Mouse (Mus musculus) liver, postnatal 0 days (tissue): ENCODE data around the gene Wdr95. TPM values are rescaled to one million over a fixed set of nuclear protein-coding genes. Genes with fewer than 3 reads are reported as not detected.

Source experiments
- ATAC-seq: fragments of 200-750 bp; cut with Nextera tagmentation; 2 replicates; pipeline ENCODE4 v1.8.0; 2017; ENCODE audit warnings: mild to moderate bottlenecking, moderate library complexity
- DNase-seq: peaks from one replicate; pipeline ENCODE4 v3.0.0-alpha.2; 2016
- H3K27ac ChIP-seq: fragments of 300-500 bp; sonication (generic); 2 replicates; pipeline ENCODE4 v1.5.1; 2014; ENCODE audit warnings: antibody characterized with exemption, moderate library complexity, mild to moderate bottlenecking, low read depth
- H3K27me3 ChIP-seq: fragments of 300-500 bp; sonication (generic); 2 replicates; pipeline ENCODE4 v1.6.1; 2014; ENCODE audit warnings: low read length, control low read depth, mixed read lengths; ENCODE audit not compliant: insufficient read depth
- H3K36me3 ChIP-seq: fragments of 300-500 bp; sonication (generic); replicated peaks from 2 replicates; pipeline ENCODE4 v1.6.1; 2014; ENCODE audit warnings: mild to moderate bottlenecking, control low read depth, low read length, moderate library complexity, mixed read lengths; ENCODE audit not compliant: insufficient read depth
- H3K4me1 ChIP-seq: fragments of 300-500 bp; sonication (generic); 2 replicates; pipeline ENCODE4 v1.6.1; 2014; ENCODE audit warnings: antibody characterized with exemption, mild to moderate bottlenecking, control low read depth; ENCODE audit not compliant: insufficient read depth
- H3K4me2 ChIP-seq: fragments of 300-500 bp; sonication (generic); 2 replicates; pipeline ENCODE4 v1.6.1; 2014; ENCODE audit warnings: low read depth, mild to moderate bottlenecking, low read length, moderate library complexity, mixed read lengths
- H3K4me3 ChIP-seq: fragments of 300-500 bp; sonication (generic); 2 replicates; pipeline ENCODE4 v1.5.1; 2014; ENCODE audit warnings: low read depth, low read length
- H3K9ac ChIP-seq: fragments of 300-500 bp; sonication (generic); replicated peaks from 2 replicates; pipeline ENCODE4 v1.6.1; 2014; ENCODE audit warnings: mild to moderate bottlenecking, moderate library complexity
- H3K9me3 ChIP-seq: fragments of 300-500 bp; sonication (generic); 2 replicates; pipeline ENCODE4 v1.6.1; 2016; ENCODE audit warnings: mild to moderate bottlenecking, control low read depth, low read length, mixed read lengths
- CTCF ChIP-seq: sonication (generic); IDR thresholded peaks from 2 replicates; pipeline ENCODE4 v1.5.1; 2016; ENCODE audit warnings: antibody characterized with exemption, low read depth
- EP300 ChIP-seq: IDR thresholded peaks from 2 replicates; pipeline ENCODE4 v1.6.1; 2016; ENCODE audit warnings: antibody characterized with exemption, low read depth, mild to moderate bottlenecking
- WGBS: fragments of 180-500 bp; shearing (Covaris S2); extraction: QIAGEN DNeasy Blood & Tissue Kit; methylation state at CpG from one replicate; pipeline ENCODE4 v1.1.7; 2014; ENCODE audit not compliant: insufficient replicate concordance; 5-methylcytosine and 5-hydroxymethylcytosine counted together
- polyA plus RNA-seq: library from polyadenylated mRNA; unstranded; fragments of >200 nt; fragmentation: Nextera tagmentation; extraction: Ambion mirVana; gene quantifications from 2 replicates; pipeline ENCODE4 v1.2.1, GENCODE M21; 2015

The Wdr95 gene
- polyA plus RNA-seq, 1 experiment from 2014 or later, result not detected

DNA sequence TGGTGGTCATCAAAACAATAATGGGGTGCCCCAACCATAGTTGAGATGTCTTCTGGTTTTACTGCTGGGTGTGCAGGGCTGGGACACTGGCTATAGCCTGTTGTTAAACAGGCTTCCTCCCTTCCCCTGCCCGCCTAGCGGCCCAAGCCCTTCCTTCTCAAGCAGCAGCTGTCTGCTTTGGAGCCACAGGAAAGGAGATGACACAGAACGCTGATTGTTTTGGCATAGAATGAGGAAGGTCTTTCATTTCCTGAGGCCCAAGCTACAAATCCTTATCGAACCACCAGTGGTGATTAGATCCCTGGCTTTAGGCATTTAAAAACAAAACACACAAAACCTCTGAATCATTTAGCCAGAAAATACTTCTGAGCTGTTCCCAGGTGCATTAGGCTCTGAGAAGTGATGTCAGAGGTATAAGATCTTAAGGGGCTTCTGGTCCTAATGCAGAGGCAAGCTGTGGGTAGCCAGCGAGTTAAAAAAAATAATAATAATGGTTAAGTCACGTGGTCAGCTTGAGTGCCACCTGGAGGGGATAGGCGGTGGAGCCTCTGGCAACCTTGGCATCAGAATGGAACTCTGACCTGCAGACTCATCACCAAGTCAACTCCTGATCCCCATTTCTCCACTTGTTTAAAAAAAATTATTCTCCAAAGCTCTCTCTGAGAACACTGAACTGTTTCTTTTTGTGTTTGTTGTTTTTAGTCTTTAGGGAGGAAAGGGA is 60.5 kb downstream of the Wdr95 start:
- Histone ChIP-seq H3K9me3 (no peaks in the 10 kb centered on the region), H3K9ac (no peak overlapping the region), H3K4me3 (no peak overlapping the region), H3K4me1 (peaks cover 4% of the 10 kb centered on the region; the same call in 1 of the 2 replicates), H3K4me2 (no peak overlapping the region), H3K27ac (no peak overlapping the region), H3K36me3 (no peaks in the 10 kb centered on the region), H3K27me3 (no peaks in the 10 kb centered on the region)
- 37% methylated on average over 7 of the region's 7 CpGs for WGBS
- DNase-seq, result no peak
- ATAC-seq, result no peak
- TF ChIP-seq EP300 (no peak), CTCF (0 out of 2 replicates have a peak, but pooled peaks have one; percentile 1)

DNA sequence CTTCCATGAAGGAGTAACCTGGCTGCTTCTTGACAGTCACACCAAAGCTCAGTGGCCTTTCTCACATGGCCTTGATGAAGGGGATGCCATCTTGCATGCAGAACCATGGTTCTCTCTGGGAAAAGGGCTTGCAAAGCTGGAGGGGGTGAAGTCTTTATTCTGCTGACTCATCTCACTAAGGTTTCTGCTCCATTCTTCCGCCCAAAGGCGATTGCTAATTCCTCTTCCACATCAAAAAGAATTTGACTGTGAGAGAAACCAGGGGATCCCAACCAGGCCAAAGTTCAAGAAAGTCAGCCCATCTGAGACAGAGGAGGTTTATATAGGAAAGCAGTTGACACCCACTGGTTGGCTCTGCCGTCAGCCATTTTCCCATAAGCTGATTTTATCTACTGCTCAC is 61.5 kb downstream of the Wdr95 start:
- Histone ChIP-seq H3K4me3 (no peak overlapping the region), H3K4me2 (no peak overlapping the region), H3K9me3 (no peaks in the 10 kb centered on the region), H3K36me3 (no peaks in the 10 kb centered on the region), H3K27ac (no peak overlapping the region), H3K4me1 (peaks cover 4% of the 10 kb centered on the region; the same call in 1 of the 2 replicates), H3K27me3 (no peaks in the 10 kb centered on the region), H3K9ac (no peak overlapping the region)
- TF ChIP-seq CTCF (no peak), EP300 (no peak)
- DNase-seq, result no peak
- ATAC-seq, result no peak
- WGBS, result 39% methylated on average over 3 of the region's 3 CpGs

DNA sequence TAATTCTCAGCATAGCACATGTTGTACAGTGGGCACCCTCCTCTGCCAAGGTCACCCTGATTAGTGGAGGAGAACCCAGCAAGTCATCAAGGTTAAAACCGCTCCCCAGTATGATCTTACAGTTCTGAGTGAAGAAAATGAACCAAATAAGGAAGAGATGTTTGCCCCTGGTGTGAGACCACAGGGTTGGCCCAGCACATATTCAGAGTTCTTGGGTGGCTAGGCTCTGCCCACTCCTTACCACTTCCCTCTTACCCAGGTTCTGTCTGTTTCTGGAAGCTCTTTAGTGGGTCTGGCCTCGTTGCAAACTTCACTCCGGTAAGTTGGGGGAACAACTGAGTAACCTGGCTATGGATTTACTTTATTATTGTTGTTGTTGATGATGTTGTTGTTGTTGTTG is 65.7 kb downstream of the Wdr95 start:
- H3K4me3 ChIP-seq, result no peak overlapping the region
- H3K27ac ChIP-seq, result no peak overlapping the region
- no peak overlapping the region for H3K4me2 ChIP-seq
- 55% methylated on average over 3 of the region's 3 CpGs for WGBS
- no peaks in the 10 kb centered on the region for H3K27me3 ChIP-seq
- no peak overlapping the region for H3K9ac ChIP-seq
- TF ChIP-seq EP300 (no peak), CTCF (no peak)
- ATAC-seq (no peak), DNase-seq (no peak)
- H3K9me3 ChIP-seq, result no peaks in the 10 kb centered on the region
- no peaks in the 10 kb centered on the region for H3K36me3 ChIP-seq
- H3K4me1 ChIP-seq, result no peaks in the 10 kb centered on the region

DNA sequence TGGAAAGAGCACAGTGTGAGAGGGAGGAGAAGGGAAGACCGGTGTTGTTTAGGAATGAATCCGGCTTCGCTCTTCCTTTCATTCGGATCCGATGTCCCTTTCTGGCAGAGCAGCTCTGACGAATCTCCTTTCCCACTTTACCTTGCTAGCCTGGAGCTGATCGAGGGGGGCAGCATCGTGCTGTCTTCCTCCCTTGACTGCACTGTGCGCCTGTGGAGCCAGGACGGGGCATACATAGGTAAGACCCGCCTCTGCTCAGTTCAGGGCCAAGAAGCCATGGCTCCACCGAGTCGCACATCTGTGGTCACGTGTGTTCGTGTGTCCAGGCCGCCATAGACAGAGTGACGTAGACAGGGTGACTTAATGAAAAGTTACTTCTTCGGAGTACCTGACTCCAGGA is 68.9 kb downstream of the Wdr95 start:
- H3K9ac ChIP-seq, result no peak overlapping the region
- H3K9me3 ChIP-seq, result no peaks in the 10 kb centered on the region
- H3K4me1 ChIP-seq, result no peaks in the 10 kb centered on the region
- 52% methylated on average over 18 of the region's 18 CpGs for WGBS
- no peak overlapping the region for H3K4me2 ChIP-seq
- TF ChIP-seq EP300 (no peak), CTCF (no peak)
- no peaks in the 10 kb centered on the region for H3K36me3 ChIP-seq
- no peaks in the 10 kb centered on the region for H3K27me3 ChIP-seq
- no peak overlapping the region for H3K4me3 ChIP-seq
- ATAC-seq (no peak), DNase-seq (no peak)
- no peak overlapping the region for H3K27ac ChIP-seq

DNA sequence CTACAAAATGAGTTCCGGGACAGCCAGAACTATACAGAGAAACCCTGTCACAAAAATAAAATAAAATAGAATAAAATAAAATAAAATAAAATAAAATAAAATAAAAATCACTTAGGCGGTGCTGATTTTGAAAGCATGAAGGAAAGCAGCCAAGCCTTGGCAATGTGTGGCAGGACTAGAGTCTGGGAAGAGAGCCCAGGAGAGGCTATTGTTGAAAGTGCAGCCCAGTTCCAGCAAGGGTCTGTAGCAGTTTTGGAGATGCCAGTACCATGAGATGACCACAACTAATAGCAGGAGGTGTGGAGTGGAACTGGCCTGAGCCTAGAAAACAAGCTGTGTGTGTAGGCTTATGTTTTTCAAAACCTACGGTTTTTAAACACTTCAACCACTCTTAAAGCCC is 73.5 kb downstream of the Wdr95 start:
- Histone ChIP-seq H3K4me1 (no peaks in the 10 kb centered on the region), H3K27ac (no peak overlapping the region), H3K9me3 (no peaks in the 10 kb centered on the region), H3K36me3 (no peaks in the 10 kb centered on the region), H3K9ac (no peak overlapping the region), H3K27me3 (no peaks in the 10 kb centered on the region), H3K4me3 (no peak overlapping the region), H3K4me2 (no peak overlapping the region)
- no peak for TF ChIP-seq EP300
- no peak for TF ChIP-seq CTCF
- 80% methylated on average over 3 of the region's 3 CpGs for WGBS
- ATAC-seq (no peak), DNase-seq (no peak)

DNA sequence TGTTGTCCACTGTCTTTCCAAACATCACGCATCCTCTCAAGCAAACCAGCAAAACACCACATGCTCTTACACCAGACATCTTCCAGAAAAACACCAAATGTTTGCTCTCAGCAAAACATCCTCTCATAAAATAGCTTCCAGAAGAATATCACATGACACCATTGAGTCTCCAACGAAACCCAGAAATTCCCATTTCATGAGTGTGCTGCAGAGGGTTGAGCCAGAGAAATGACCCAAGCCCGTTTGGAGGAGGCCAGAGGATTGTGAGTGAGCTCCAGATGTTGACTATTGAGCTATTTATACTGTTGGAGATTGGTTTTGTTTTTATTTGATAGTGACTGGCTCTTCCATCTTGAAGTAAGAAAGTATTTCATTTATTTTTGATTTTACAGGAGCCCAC is 74.8 kb downstream of the Wdr95 start:
- no peak overlapping the region for H3K4me3 ChIP-seq
- DNase-seq, result no peak
- no peak overlapping the region for H3K4me2 ChIP-seq
- no peak overlapping the region for H3K27ac ChIP-seq
- H3K27me3 ChIP-seq, result no peaks in the 10 kb centered on the region
- H3K9ac ChIP-seq, result no peak overlapping the region
- ATAC-seq, result no peak
- H3K9me3 ChIP-seq, result no peaks in the 10 kb centered on the region
- H3K4me1 ChIP-seq, result no peaks in the 10 kb centered on the region
- TF ChIP-seq EP300, result no peak
- TF ChIP-seq CTCF, result no peak
- 57% methylated on average over 3 of the region's 3 CpGs for WGBS
- no peaks in the 10 kb centered on the region for H3K36me3 ChIP-seq
